Mouse (Mus musculus) thymus, adult 2 months (tissue): ENCODE measurements around the gene Pold1.

Experiments
- CTCF ChIP-seq: fragments of 200-500 bp; IDR thresholded peaks from 2 replicates; pipeline ENCODE4 v1.5.1; 2012; ENCODE audit warnings: mild to moderate bottlenecking, control low read depth, low read length, moderate library complexity, borderline replicate concordance; ENCODE audit not compliant: control insufficient read depth, poor library complexity, insufficient read depth; ENCODE audit errors: extremely low read depth
- POLR2A ChIP-seq: fragments of 200-500 bp; IDR thresholded peaks from 2 replicates; pipeline ENCODE4 v1.6.1; 2012; ENCODE audit warnings: mild to moderate bottlenecking, low read length, control low read depth, moderate library complexity; ENCODE audit not compliant: control insufficient read depth, poor library complexity, insufficient read depth; ENCODE audit errors: extremely low read depth

- TF ChIP-seq POLR2A (no peak), CTCF (no peak)
Measured at GRCm38 (mm10) chr7:44547725-44548124, 924 bp downstream of the Pold1 start.
